Mouse (Mus musculus) bone marrow macrophage, adult 2 months (primary cell): Measurements from ENCODE around the gene Klf12. TPM values are rescaled to one million over a fixed set of nuclear protein-coding genes. Genes with fewer than 3 reads are reported as not detected.

Experiments used
- H3K27ac ChIP-seq: 2 replicates; pipeline ENCODE4 v1.5.1; 2012; ENCODE audit warnings: low read depth, low read length; ENCODE audit not compliant: insufficient read depth
- H3K4me1 ChIP-seq: 2 replicates; pipeline ENCODE4 v1.6.1; 2012; ENCODE audit warnings: low read length; ENCODE audit not compliant: control insufficient read depth, insufficient read depth
- H3K4me3 ChIP-seq: 2 replicates; pipeline ENCODE4 v1.5.1; 2012; ENCODE audit warnings: mild to moderate bottlenecking, low read length, moderate library complexity; ENCODE audit not compliant: insufficient read depth
- CTCF ChIP-seq: IDR thresholded peaks from 2 replicates; pipeline ENCODE4 v1.5.1; 2012; ENCODE audit warnings: low read depth, mild to moderate bottlenecking, low read length, moderate library complexity
- POLR2A ChIP-seq: IDR thresholded peaks from 2 replicates; pipeline ENCODE4 v1.6.1; 2012; ENCODE audit warnings: mild to moderate bottlenecking, low read depth, low read length, borderline replicate concordance
- polyA plus RNA-seq: library from polyadenylated mRNA; stranded (reverse); fragments of >200 nt; gene quantifications from 2 replicates; pipeline ENCODE4 v1.2.4, GENCODE M21; 2012; ENCODE audit not compliant: missing spikeins, insufficient read depth, insufficient read length

Klf12 gene
- polyA plus RNA-seq, 1 experiment, result not detected

DNA sequence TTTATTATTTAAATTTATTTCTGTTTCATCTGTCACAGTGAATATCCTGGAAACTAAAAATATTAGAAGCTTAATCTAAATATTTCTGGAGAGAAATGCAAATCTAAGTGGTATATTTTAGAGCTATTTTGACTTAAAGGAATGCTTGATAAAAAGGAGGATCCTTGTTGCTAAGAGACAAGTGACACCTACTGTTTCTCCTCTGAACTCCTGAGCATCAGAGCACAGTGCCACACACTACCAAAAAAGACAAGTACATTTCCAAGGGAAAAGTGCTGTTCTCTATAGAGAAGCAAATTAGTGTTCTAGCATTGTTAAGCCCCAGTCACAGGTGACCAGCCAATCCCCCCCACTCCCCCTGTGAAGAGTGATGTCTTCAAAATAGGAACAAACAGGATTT is 127.8 kb downstream of the Klf12 start:
- TF ChIP-seq CTCF (no peak), POLR2A (no peak)
- H3K27ac ChIP-seq, result no peak overlapping the region
- H3K4me3 ChIP-seq, result no peak overlapping the region
- no peaks in the 10 kb centered on the region for H3K4me1 ChIP-seq

DNA sequence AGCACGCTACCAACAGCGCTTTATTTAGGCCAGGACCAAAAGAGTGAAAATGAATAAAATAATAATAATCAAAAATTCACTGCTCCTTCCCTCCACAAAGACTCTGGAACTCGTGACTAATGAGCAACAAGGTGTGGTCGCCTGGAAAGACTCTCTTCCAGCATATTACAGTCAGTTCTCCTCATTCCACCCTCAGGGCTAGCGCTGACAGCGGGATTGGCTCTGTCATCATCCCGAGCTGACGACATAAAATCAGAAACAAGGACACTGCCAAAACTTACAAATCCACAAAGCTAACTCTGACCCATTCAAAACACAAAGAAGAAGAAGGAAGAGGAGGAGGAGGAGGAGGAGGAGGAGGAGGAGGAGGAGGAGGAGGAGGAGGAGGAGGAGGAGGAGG is 136.8 kb downstream of the Klf12 start:
- Histone ChIP-seq H3K4me1 (no peaks in the 10 kb centered on the region), H3K27ac (no peak overlapping the region), H3K4me3 (no peak overlapping the region)
- TF ChIP-seq POLR2A, result no peak

DNA sequence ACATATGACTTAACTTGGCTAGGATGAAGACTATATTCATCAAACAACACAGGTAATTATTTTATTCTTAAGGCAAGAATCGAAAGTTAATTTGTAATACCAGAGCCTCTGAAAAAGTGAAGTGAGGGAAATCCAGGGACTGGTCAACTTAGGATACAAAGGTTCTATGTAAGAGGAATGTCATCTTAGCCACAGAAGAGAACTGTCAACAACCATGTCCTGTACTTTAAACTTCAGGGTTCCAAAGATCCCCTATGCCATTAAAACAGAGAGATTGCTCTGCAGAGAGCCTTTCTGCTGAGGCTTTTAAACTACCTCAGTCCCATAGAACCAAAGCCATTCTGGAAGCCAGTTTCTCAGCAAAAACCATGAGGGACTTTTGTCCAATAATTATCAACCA is 144.1 kb downstream of the Klf12 start:
- Histone ChIP-seq H3K4me1 (no peaks in the 10 kb centered on the region), H3K4me3 (no peak overlapping the region), H3K27ac (no peak overlapping the region)
- no peak for TF ChIP-seq POLR2A
- no peak for TF ChIP-seq CTCF

DNA sequence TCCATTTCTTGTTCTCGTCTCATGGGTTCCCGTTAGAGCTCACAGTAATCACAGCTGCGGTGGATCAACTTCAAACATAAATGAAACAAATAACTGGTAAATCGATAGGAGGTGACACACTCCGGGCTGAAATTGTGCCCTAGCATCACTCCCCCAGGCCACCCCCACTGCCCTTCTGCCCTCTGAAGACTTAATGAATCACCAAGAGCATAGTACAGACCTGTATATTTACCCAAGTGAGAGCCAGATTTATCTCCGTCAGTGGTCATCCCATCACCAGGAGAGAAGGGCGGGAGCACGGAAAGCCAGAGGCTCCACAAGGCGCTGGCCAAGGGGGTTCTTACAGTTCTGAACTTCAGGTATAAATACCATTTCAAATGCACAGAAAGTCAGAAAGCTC is 150.2 kb downstream of the Klf12 start:
- Histone ChIP-seq H3K4me3 (no peak overlapping the region), H3K27ac (no peak overlapping the region), H3K4me1 (no peaks in the 10 kb centered on the region)
- TF ChIP-seq POLR2A (no peak), CTCF (no peak)

DNA sequence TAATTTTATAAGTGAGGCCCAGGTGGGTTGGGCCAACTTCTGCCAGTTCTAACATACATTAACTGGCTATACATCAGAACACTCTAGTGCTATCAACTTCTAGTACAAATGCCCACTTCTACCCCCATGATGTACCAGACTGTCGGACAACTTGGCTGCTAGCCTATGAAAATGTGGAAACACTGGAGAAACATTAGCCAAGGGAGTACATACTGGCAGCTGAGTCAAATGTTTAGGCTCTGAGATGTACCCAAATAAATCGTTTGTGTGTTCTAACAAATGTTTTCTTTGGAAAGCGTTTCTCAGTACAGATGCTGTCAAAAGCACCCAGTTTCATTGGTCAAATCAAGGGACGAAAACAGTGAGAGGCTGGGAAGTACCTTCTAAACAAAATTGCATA is 152.0 kb downstream of the Klf12 start:
- H3K27ac ChIP-seq, result no peak overlapping the region
- H3K4me1 ChIP-seq, result no peaks in the 10 kb centered on the region
- no peak overlapping the region for H3K4me3 ChIP-seq
- TF ChIP-seq POLR2A (no peak), CTCF (no peak)

DNA sequence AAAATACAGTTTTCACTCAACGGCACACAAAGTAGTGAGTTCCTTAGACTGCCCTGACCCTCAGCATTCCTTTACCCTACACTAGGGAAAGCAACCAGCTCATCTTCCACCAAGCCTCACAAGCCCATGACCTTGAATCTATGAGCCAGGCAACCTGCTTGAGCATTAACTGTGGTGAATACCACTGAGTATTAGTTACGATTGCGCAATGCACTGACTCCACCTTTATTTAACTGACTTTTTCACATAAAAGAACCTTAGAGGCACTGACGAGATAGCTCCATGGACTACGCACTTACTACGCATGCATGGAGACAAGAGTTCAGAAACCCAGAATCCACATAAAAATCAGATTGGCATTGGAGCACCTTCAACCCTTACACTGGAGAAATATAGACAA is 158.4 kb downstream of the Klf12 start:
- no peaks in the 10 kb centered on the region for H3K4me1 ChIP-seq
- no peak for TF ChIP-seq POLR2A
- no peak for TF ChIP-seq CTCF
- no peak overlapping the region for H3K4me3 ChIP-seq
- no peak overlapping the region for H3K27ac ChIP-seq

DNA sequence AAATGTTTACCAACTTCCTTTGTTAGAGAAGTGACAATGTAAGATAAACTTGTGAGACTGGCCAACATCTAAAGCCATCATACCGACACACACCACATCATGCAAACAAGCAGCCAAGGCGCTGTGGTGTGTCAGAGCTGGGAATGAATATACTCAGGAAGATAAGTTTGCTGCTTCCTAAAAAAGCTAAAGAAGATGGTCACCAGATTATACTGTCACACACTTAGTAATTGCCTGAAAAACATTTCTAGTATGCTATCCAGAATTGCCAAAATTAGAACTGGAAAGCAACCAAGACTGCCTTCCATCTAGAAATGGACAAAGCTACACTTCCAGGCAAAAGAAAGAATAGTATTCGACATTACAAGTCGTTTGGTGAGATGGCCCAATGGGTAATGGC is 163.4 kb downstream of the Klf12 start:
- Histone ChIP-seq H3K4me1 (no peaks in the 10 kb centered on the region), H3K4me3 (no peak overlapping the region), H3K27ac (no peak overlapping the region)
- no peak for TF ChIP-seq POLR2A

DNA sequence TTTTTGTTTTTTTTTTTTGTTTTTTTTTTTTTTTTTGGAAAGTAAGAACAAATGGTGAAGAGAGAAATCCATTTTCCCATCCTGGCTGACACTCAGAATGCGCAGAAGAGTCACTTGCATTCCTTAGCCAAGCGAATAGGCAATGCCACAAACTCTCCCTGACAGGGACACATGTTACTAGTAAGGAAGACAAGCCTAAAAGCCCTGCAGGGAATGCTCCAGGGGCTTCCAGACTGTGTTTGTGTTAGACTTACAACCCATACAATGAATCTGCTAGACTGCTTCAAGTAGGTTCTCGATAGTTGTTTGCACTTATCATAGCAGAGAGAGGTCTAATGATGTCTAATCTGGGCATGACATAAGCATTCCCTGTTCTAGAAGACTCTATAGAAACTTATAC is 164.6 kb downstream of the Klf12 start:
- no peaks in the 10 kb centered on the region for H3K4me1 ChIP-seq
- H3K4me3 ChIP-seq, result no peak overlapping the region
- H3K27ac ChIP-seq, result no peak overlapping the region
- TF ChIP-seq POLR2A (no peak), CTCF (no peak)

DNA sequence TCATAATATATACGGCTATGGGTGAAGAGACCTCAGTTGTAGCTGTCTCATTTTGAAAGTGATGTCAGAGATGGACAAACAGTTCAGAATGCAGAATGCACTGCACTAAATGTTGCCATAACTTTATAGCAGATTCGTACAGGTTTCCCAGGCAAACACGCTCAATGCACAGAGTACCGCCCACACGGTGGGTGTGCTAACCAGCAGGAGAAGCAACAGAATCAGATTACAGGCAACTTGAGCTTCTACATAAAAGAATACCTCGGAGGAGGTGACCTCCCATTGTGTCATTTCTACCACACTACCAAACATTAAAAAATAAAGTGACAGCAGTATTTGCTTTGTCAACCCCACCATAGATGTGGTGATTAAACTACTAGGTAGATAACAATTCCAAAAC is 171.1 kb downstream of the Klf12 start:
- TF ChIP-seq POLR2A (no peak), CTCF (no peak)
- Histone ChIP-seq H3K27ac (no peak overlapping the region), H3K4me1 (no peaks in the 10 kb centered on the region), H3K4me3 (no peak overlapping the region)

DNA sequence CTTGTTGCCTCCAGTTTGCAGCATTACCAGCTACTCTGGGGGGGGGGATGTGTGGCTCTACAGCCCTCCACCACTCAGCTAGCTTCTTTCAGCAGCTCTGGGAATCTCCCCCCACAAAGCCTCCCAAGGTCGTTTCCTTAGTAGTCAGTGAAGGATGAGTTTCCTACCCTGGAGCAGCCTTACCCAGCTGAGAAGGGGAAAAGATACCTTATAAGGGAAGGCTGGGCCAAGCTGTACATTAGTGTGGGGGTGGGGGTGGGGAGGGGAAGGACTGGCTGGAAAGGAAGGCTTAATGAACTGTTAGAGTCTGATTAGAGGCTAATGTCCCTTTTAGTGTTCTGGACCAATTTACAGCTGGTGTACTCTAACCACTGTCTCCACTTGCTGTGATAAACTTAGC is 172.7 kb downstream of the Klf12 start:
- TF ChIP-seq CTCF (no peak), POLR2A (no peak)
- H3K4me1 ChIP-seq, result no peaks in the 10 kb centered on the region
- no peak overlapping the region for H3K27ac ChIP-seq
- H3K4me3 ChIP-seq, result no peak overlapping the region

DNA sequence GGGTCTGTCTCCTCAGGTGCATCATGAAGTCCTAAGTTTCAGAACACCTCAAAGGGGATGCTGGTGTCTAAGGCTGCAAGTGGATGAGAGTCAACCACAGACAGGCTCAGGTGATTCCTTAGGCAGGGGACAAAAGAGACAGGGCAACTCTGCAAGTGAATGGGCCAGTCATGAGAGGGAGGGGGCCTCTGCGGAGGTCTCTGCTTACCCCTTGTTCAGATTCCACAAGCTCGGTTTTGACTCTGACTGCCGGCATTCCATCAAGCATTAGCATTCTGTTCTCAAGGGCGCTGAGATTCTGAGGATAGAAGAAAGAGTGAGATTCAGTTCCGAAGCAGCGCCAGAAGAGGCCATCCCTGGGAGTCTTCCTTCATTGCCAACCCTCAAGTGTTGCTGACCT is 174.9 kb downstream of the Klf12 start:
- Histone ChIP-seq H3K4me3 (no peak overlapping the region), H3K27ac (no peak overlapping the region), H3K4me1 (no peaks in the 10 kb centered on the region)
- TF ChIP-seq CTCF (no peak), POLR2A (no peak)
